Mouse (Mus musculus): ENCODE results near the gene Trhr2.

- TF ChIP-seq POLR2A (IDR thresholded peaks at IDR 0.05; ENCODE audit: control insufficient read depth, extremely low read depth, insufficient read depth, low read length, poor library complexity) (no peak), CTCF (IDR thresholded peaks at IDR 0.05; ENCODE audit: borderline replicate concordance, control insufficient read depth, extremely low read depth, insufficient read depth, low read length, poor library complexity) (no peak)
These were observed 24.8 kb downstream of the Trhr2 start for GRCm38 (mm10) chr8:122335638-122336250.

Measured in thymus, adult 2 months (tissue).